Comparison of ENCODE assay signal across 11 mouse cellular contexts in genomic region chr2:25877250-25877735, GRCm38 (mm10). TPM values are rescaled to one million over a fixed set of nuclear protein-coding genes. Genes with fewer than 3 reads are reported as not detected.
DNase-seq lines count a peak whose midpoint lies in the region; ATAC-seq and TF ChIP-seq lines count a peak whose summit lies in the region.
"Had no signal": no experiment of that assay in that cellular context is flagged by ENCODE, and none has a peak within 500 bp of the region (broad histone marks: within the 10 kb centered on the region; RNA-seq: fewer than 3 reads in every experiment).

No protein-coding gene starts in this region.

- H3K27ac ChIP-seq in heart, embryonic 12.5 days (ENCODE audit: poor library complexity, severe bottlenecking) = no peak overlapping the region
- no peak overlapping the region for H3K27ac ChIP-seq in heart, adult 2 months
- no peak overlapping the region for H3K27ac ChIP-seq in ES-E14 (ENCODE audit: insufficient read depth, low read depth, low read length, poor library complexity, severe bottlenecking)
- no peak overlapping the region for H3K27ac ChIP-seq in hindbrain, embryonic 13.5 days
- H3K27ac ChIP-seq in midbrain, embryonic 15.5 days = no peak overlapping the region

- TF ChIP-seq POLR2A in heart, adult 2 months (IDR thresholded peaks at IDR 0.05; ENCODE audit: insufficient read depth, low read depth, low read length) = no peak

- WGBS in heart, embryonic 12.5 days = 33% methylated on average over 7 of the region's 7 CpGs
- WGBS in heart, adult 2 months = 27% methylated on average over 7 of the region's 7 CpGs
- 25% methylated on average over 7 of the region's 7 CpGs for WGBS in hindbrain, embryonic 13.5 days
- 17% methylated on average over 7 of the region's 7 CpGs for WGBS in midbrain, embryonic 15.5 days

- no peaks in the 10 kb centered on the region for H3K79me2 ChIP-seq in heart, adult 2 months (replicated peaks; ENCODE audit: control insufficient read depth, insufficient read depth, low read length)

- no peaks in the 10 kb centered on the region for H3K9me3 ChIP-seq in heart, embryonic 12.5 days (replicated peaks)
- H3K9me3 ChIP-seq in ES-E14 (ENCODE audit: control insufficient read depth, insufficient read depth, low read depth, low read length) = no peaks in the 10 kb centered on the region
- H3K9me3 ChIP-seq in hindbrain, embryonic 13.5 days = no peaks in the 10 kb centered on the region; the same call in 1 of the 2 replicates
- no peaks in the 10 kb centered on the region for H3K9me3 ChIP-seq in midbrain, embryonic 15.5 days

- in situ Hi-C loops in ES-E14 (cut with MboI; ENCODE audit: low sequenced_read_pairs in 2 of 2, unreplicated experiment in 2 of 2) = no loop called here

- H3K4me1 ChIP-seq in heart, embryonic 12.5 days (replicated peaks) = peaks cover 5% of the 10 kb centered on the region; the same call in 1 of the 2 replicates
- H3K4me1 ChIP-seq in heart, adult 2 months (ENCODE audit: control insufficient read depth, insufficient read depth, low read length) = no peaks in the 10 kb centered on the region
- H3K4me1 ChIP-seq in ES-E14 (ENCODE audit: control insufficient read depth in 2 of 2, insufficient read depth in 2 of 2, low read length in 2 of 2, poor library complexity in 1 of 2) = peaks cover 0 to 4% of the 10 kb centered on the region in 2 experiments; a peak in 1 of 4 replicates
- peaks cover 21% of the 10 kb centered on the region for H3K4me1 ChIP-seq in hindbrain, embryonic 13.5 days (replicated peaks)
- H3K4me1 ChIP-seq in midbrain, embryonic 15.5 days = peaks cover 11% of the 10 kb centered on the region; the same call in 1 of the 2 replicates

- peaks cover 76% of the 10 kb centered on the region for H3K27me3 ChIP-seq in heart, embryonic 12.5 days (replicated peaks)
- peaks cover 5% of the 10 kb centered on the region; the same call in 1 of the 2 replicates for H3K27me3 ChIP-seq in heart, adult 2 months (ENCODE audit: control insufficient read depth, insufficient read depth, low read length)
- peaks cover 38% of the 10 kb centered on the region for H3K27me3 ChIP-seq in hindbrain, embryonic 13.5 days
- no peaks in the 10 kb centered on the region for H3K27me3 ChIP-seq in midbrain, embryonic 15.5 days (replicated peaks)

- ATAC-seq in heart, embryonic 12.5 days (ENCODE audit: insufficient number of reproducible peaks, low FRiP score) = no peak
- ATAC-seq in hindbrain, embryonic 13.5 days (ENCODE audit: low FRiP score) = peak; percentile 29; the same call in 1 of the 2 replicates
- peak; percentile 24; the same call in 1 of the 2 replicates for ATAC-seq in midbrain, embryonic 15.5 days (replicated peaks)

- DNase-seq in heart, adult 2 months = no peak
- DNase-seq in ES-E14 (ENCODE audit: low read depth, low spot score) = no peak
- DNase-seq in embryo, embryonic 11 days = no peak
- DNase-seq in urinary bladder, postnatal 14 days (ENCODE audit: low spot score) = no peak
- DNase-seq in adrenal gland, adult 2 months = no peak

- H3K4me3 ChIP-seq in heart, embryonic 12.5 days = peak overlapping the region; percentile 31
- H3K4me3 ChIP-seq in heart, adult 2 months = no peak overlapping the region
- peak overlapping the region; percentile 58 to 69 for H3K4me3 ChIP-seq in ES-E14 (ENCODE audit: insufficient read depth in 1 of 2, low read depth in 1 of 2, low read length in 2 of 2, poor library complexity in 1 of 2, severe bottlenecking in 1 of 2)
- H3K4me3 ChIP-seq in hindbrain, embryonic 13.5 days = peak overlapping the region; percentile 59
- peak overlapping the region; percentile 63 for H3K4me3 ChIP-seq in midbrain, embryonic 15.5 days

- H3K4me2 ChIP-seq in heart, embryonic 12.5 days = peak overlapping the region; percentile 59
- peak overlapping the region; percentile 81 for H3K4me2 ChIP-seq in hindbrain, embryonic 13.5 days
- H3K4me2 ChIP-seq in midbrain, embryonic 15.5 days = peak overlapping the region; percentile 81

- intact Hi-C loops in heart, adult 2 months (cut with DNase I) = no loop called here

- H3K36me3 ChIP-seq in heart, embryonic 12.5 days = no peaks in the 10 kb centered on the region
- H3K36me3 ChIP-seq in heart, adult 2 months (ENCODE audit: control insufficient read depth, insufficient read depth, low read length) = no peaks in the 10 kb centered on the region
- H3K36me3 ChIP-seq in ES-E14 (ENCODE audit: control insufficient read depth, insufficient read depth, low read length, poor library complexity, severe bottlenecking) = no peaks in the 10 kb centered on the region
- no peaks in the 10 kb centered on the region for H3K36me3 ChIP-seq in hindbrain, embryonic 13.5 days
- no peaks in the 10 kb centered on the region for H3K36me3 ChIP-seq in midbrain, embryonic 15.5 days (replicated peaks)

- TF ChIP-seq CTCF in heart, adult 2 months (IDR thresholded peaks at IDR 0.05) = no peak

- no peak for TF ChIP-seq EP300 in heart, adult 2 months (IDR thresholded peaks at IDR 0.05; ENCODE audit: insufficient read depth, low read depth, low read length)

- no peak overlapping the region for H3K9ac ChIP-seq in heart, embryonic 12.5 days
- H3K9ac ChIP-seq in heart, adult 2 months (ENCODE audit: low read depth, low read length) = no peak overlapping the region
- H3K9ac ChIP-seq in ES-E14 (ENCODE audit: insufficient read depth, low read depth, low read length, poor library complexity, severe bottlenecking) = peak overlapping the region; percentile 71
- H3K9ac ChIP-seq in hindbrain, embryonic 13.5 days = peak overlapping the region; percentile 85
- peak overlapping the region; percentile 70 for H3K9ac ChIP-seq in midbrain, embryonic 15.5 days

TF ChIP-seq in ES-E14, 5 proteins besides CTCF, POLR2A, EP300 and RAD21:
- TF ChIP-seq HCFC1 (IDR thresholded peaks at IDR 0.05; ENCODE audit: borderline replicate concordance, insufficient read depth, low read length) = no peak
- TF ChIP-seq ZNF384 (IDR thresholded peaks at IDR 0.05; ENCODE audit: low read depth, low read length) = 0 out of 2 replicates have a peak, but pooled peaks have one; percentile 41

RNA-seq across cellular contexts. Expression of gene Kcnt1, which starts 13.8 kb away (rescaled TPM):
- not detected in 2 replicates for polyA plus RNA-seq in heart, embryonic 12.5 days (2016; fragmentation: Nextera tagmentation; extraction: Ambion mirVana)
- total RNA-seq in heart, adult 2 months (2021) = under 1 TPM; 0.55 to 0.66 TPM
- 0.92 and 0.97 TPM in 2 replicates for polyA plus RNA-seq in heart, adult 2 months (2012; rRNA removed)
- total RNA-seq in ES-E14 (2012; rRNA removed) = 2.0 and 3.0 TPM in 2 replicates
- polyA plus RNA-seq in hindbrain, embryonic 13.5 days (2015; fragmentation: Nextera tagmentation; extraction: Ambion mirVana) = 11.1 TPM in 2 replicates
- polyA plus RNA-seq in midbrain, embryonic 15.5 days (2015; fragmentation: Nextera tagmentation; extraction: Ambion mirVana) = 14.4 and 20.7 TPM in 2 replicates
- 1 to 10 TPM; 1.9 to 2.9 TPM for total RNA-seq in adrenal gland, adult 2 months (2021)
- 11.8 and 21.4 TPM in 2 replicates for polyA plus RNA-seq in adrenal gland, adult 2 months (2012; rRNA removed)
- polyA plus RNA-seq: C2C12; liver, embryonic 16.5 days had no signal

RNA-seq across cellular contexts. Expression of gene Sohlh1, which starts 30.2 kb away (rescaled TPM):
- polyA plus RNA-seq in heart, embryonic 12.5 days (2016; fragmentation: Nextera tagmentation; extraction: Ambion mirVana) = not detected in 2 replicates
- total RNA-seq in heart, adult 2 months (2021) = not detected
- not detected in 2 replicates for polyA plus RNA-seq in heart, adult 2 months (2012; rRNA removed)
- 0.16 and 0.22 TPM in 2 replicates for total RNA-seq in ES-E14 (2012; rRNA removed)
- polyA plus RNA-seq in hindbrain, embryonic 13.5 days (2015; fragmentation: Nextera tagmentation; extraction: Ambion mirVana) = not detected in 2 replicates
- not detected in 2 replicates for polyA plus RNA-seq in midbrain, embryonic 15.5 days (2015; fragmentation: Nextera tagmentation; extraction: Ambion mirVana)
- not detected for total RNA-seq in adrenal gland, adult 2 months (2021)
- polyA plus RNA-seq in adrenal gland, adult 2 months (2012; rRNA removed) = not detected in 2 replicates
- total RNA-seq: adrenal gland, adult 18-20 months had no signal
- polyA plus RNA-seq: C2C12; liver, embryonic 16.5 days had no signal

RNA-seq across cellular contexts. Expression of gene Lcn9, which starts 54.3 kb away (rescaled TPM):
- polyA plus RNA-seq in heart, embryonic 12.5 days (2016; fragmentation: Nextera tagmentation; extraction: Ambion mirVana) = not detected in 2 replicates
- not detected for total RNA-seq in heart, adult 2 months (2021)
- not detected in 2 replicates for polyA plus RNA-seq in heart, adult 2 months (2012; rRNA removed)
- total RNA-seq in ES-E14 (2012; rRNA removed) = not detected in 2 replicates
- polyA plus RNA-seq in hindbrain, embryonic 13.5 days (2015; fragmentation: Nextera tagmentation; extraction: Ambion mirVana) = not detected in 2 replicates
- not detected in 2 replicates for polyA plus RNA-seq in midbrain, embryonic 15.5 days (2015; fragmentation: Nextera tagmentation; extraction: Ambion mirVana)
- not detected for total RNA-seq in adrenal gland, adult 2 months (2021)
- not detected in 2 replicates for polyA plus RNA-seq in adrenal gland, adult 2 months (2012; rRNA removed)
- total RNA-seq: adrenal gland, adult 18-20 months had no signal
- polyA plus RNA-seq: C2C12; liver, embryonic 16.5 days had no signal

Comparison
In these comparisons a context has a peak if more than half of its experiments do, and no peak if none do; other contexts are left out.
1. H3K9ac ChIP-seq: peak in ES-E14 (single experiment), hindbrain, embryonic 13.5 days (single experiment) and midbrain, embryonic 15.5 days (single experiment); none in heart, embryonic 12.5 days (single experiment) and heart, adult 2 months (single experiment).
2. Peak in every context shown above with its lines, with median percentiles within 50 percentile points of each other: H3K4me2 ChIP-seq.